Mouse (Mus musculus) kidney, postnatal 0 days (tissue): ENCODE results near the gene Adcy1. TPM values are rescaled to one million over a fixed set of nuclear protein-coding genes. Genes with fewer than 3 reads are reported as not detected.

Experiments used
- ATAC-seq: fragments of 200-750 bp; cut with Nextera tagmentation; replicated peaks from 2 replicates; pipeline ENCODE4 v1.8.0; 2017; ENCODE audit warnings: low read depth, moderate number of reproducible peaks, moderate TSS enrichment, moderate library complexity; ENCODE audit not compliant: low FRiP score
- DNase-seq: peaks from one replicate; pipeline ENCODE4 v3.0.0-alpha.2; 2016; ENCODE audit warnings: low spot score
- H3K27ac ChIP-seq: fragments of 300-500 bp; sonication (generic); 2 replicates; pipeline ENCODE4 v1.5.1; 2014; ENCODE audit warnings: mild to moderate bottlenecking
- H3K27me3 ChIP-seq: fragments of 300-500 bp; sonication (generic); 2 replicates; pipeline ENCODE4 v1.6.1; 2014; ENCODE audit warnings: low read length, mixed read lengths; ENCODE audit not compliant: insufficient read depth
- H3K36me3 ChIP-seq: fragments of 300-500 bp; sonication (generic); 2 replicates; pipeline ENCODE4 v1.6.1; 2014; ENCODE audit warnings: low read length, mixed read lengths; ENCODE audit not compliant: insufficient read depth
- H3K4me1 ChIP-seq: fragments of 300-500 bp; sonication (generic); replicated peaks from 2 replicates; pipeline ENCODE4 v1.6.1; 2014; ENCODE audit warnings: antibody characterized with exemption, low read length, mixed read lengths; ENCODE audit not compliant: insufficient read depth
- H3K4me2 ChIP-seq: fragments of 300-500 bp; sonication (generic); 2 replicates; pipeline ENCODE4 v1.6.1; 2014; ENCODE audit warnings: mild to moderate bottlenecking, low read length, moderate library complexity, mixed read lengths
- H3K4me3 ChIP-seq: fragments of 300-500 bp; sonication (generic); replicated peaks from 2 replicates; pipeline ENCODE4 v1.5.1; 2014; ENCODE audit warnings: low read depth, low read length
- H3K9ac ChIP-seq: fragments of 300-500 bp; sonication (generic); 2 replicates; pipeline ENCODE4 v1.6.1; 2014; ENCODE audit warnings: low read depth, low read length
- H3K9me3 ChIP-seq: fragments of 300-500 bp; sonication (generic); replicated peaks from 2 replicates; pipeline ENCODE4 v1.6.1; 2016; ENCODE audit warnings: low read length, inconsistent platforms, mixed read lengths
- CTCF ChIP-seq: IDR thresholded peaks from 2 replicates; pipeline ENCODE4 v1.5.1; 2016; ENCODE audit warnings: antibody characterized with exemption, low read depth, mild to moderate bottlenecking, moderate library complexity
- WGBS: fragments of 180-500 bp; shearing (Covaris S2); extraction: QIAGEN DNeasy Blood & Tissue Kit; methylation state at CpG from one replicate; pipeline ENCODE4 v1.1.7; 2014; 5-methylcytosine and 5-hydroxymethylcytosine counted together
- polyA plus RNA-seq: library from polyadenylated mRNA; unstranded; fragments of >200 nt; fragmentation: Nextera tagmentation; extraction: Ambion mirVana; gene quantifications from 2 replicates; pipeline ENCODE4 v1.2.1, GENCODE M21; 2015

Gene Adcy1
- polyA plus RNA-seq, 1 experiment from 2014 or later: 1.8 TPM

GRCm38 (mm10) chr11:7102256-7103194, 39.2 kb downstream of the Adcy1 start:
- Histone ChIP-seq H3K4me2 (no peak overlapping the region), H3K9me3 (no peaks in the 10 kb centered on the region), H3K4me3 (no peak overlapping the region), H3K4me1 (no peaks in the 10 kb centered on the region), H3K36me3 (no peaks in the 10 kb centered on the region), H3K27ac (no peak overlapping the region), H3K27me3 (no peaks in the 10 kb centered on the region), H3K9ac (no peak overlapping the region)
- DNase-seq (no peak), ATAC-seq (no peak)
- TF ChIP-seq CTCF: no peak
- WGBS: 54% methylated on average over 14 of the region's 14 CpGs

- no peak for DNase-seq
- WGBS: 86% methylated on average over 8 of the region's 8 CpGs
Measured at GRCm38 (mm10) chr11:7105337-7105736, 42.0 kb downstream of the Adcy1 start.

GRCm38 (mm10) chr11:7109131-7109530, 45.8 kb downstream of the Adcy1 start:
- DNase-seq (no peak), ATAC-seq (no peak)
- H3K4me1 ChIP-seq: no peaks in the 10 kb centered on the region
- no peak overlapping the region for H3K27ac ChIP-seq
- H3K27me3 ChIP-seq: no peaks in the 10 kb centered on the region
- H3K36me3 ChIP-seq: no peaks in the 10 kb centered on the region
- WGBS: 77% methylated on average over 4 of the region's 4 CpGs
- no peak for TF ChIP-seq CTCF
- H3K9ac ChIP-seq: no peak overlapping the region
- no peaks in the 10 kb centered on the region for H3K9me3 ChIP-seq
- H3K4me2 ChIP-seq: no peak overlapping the region
- no peak overlapping the region for H3K4me3 ChIP-seq

More at GRCm38 (mm10) chr11:7105337-7105736, 42.0 kb downstream of the Adcy1 start:
- H3K9ac ChIP-seq: no peak overlapping the region
- H3K27me3 ChIP-seq: no peaks in the 10 kb centered on the region
- no peaks in the 10 kb centered on the region for H3K9me3 ChIP-seq
- no peak overlapping the region for H3K27ac ChIP-seq
- no peaks in the 10 kb centered on the region for H3K4me1 ChIP-seq
- H3K36me3 ChIP-seq: no peaks in the 10 kb centered on the region
- no peak overlapping the region for H3K4me3 ChIP-seq
- no peak overlapping the region for H3K4me2 ChIP-seq
- ATAC-seq: no peak
- TF ChIP-seq CTCF: no peak

- 76% methylated on average over 4 of the region's 4 CpGs for WGBS
- no peaks in the 10 kb centered on the region for H3K4me1 ChIP-seq
- no peak overlapping the region for H3K4me3 ChIP-seq
- H3K4me2 ChIP-seq: no peak overlapping the region
- H3K9me3 ChIP-seq: no peaks in the 10 kb centered on the region
- ATAC-seq (no peak), DNase-seq (no peak)
- no peak for TF ChIP-seq CTCF
- H3K9ac ChIP-seq: no peak overlapping the region
- H3K27ac ChIP-seq: no peak overlapping the region
- no peaks in the 10 kb centered on the region for H3K36me3 ChIP-seq
- no peaks in the 10 kb centered on the region for H3K27me3 ChIP-seq
Measured at GRCm38 (mm10) chr11:7113046-7113445, 49.8 kb downstream of the Adcy1 start.

- 63% methylated on average over 5 of the region's 6 CpGs for WGBS
- no peak for DNase-seq
- Histone ChIP-seq H3K9me3 (no peaks in the 10 kb centered on the region), H3K36me3 (no peaks in the 10 kb centered on the region), H3K27ac (no peak overlapping the region), H3K4me2 (no peak overlapping the region), H3K4me3 (no peak overlapping the region), H3K27me3 (no peaks in the 10 kb centered on the region), H3K4me1 (no peaks in the 10 kb centered on the region), H3K9ac (no peak overlapping the region)
- no peak for ATAC-seq
- no peak for TF ChIP-seq CTCF
Measured at GRCm38 (mm10) chr11:7113687-7114086, 50.4 kb downstream of the Adcy1 start.

GRCm38 (mm10) chr11:7114312-7114711, 51.0 kb downstream of the Adcy1 start:
- no peak for ATAC-seq
- Histone ChIP-seq H3K9me3 (no peaks in the 10 kb centered on the region), H3K27me3 (no peaks in the 10 kb centered on the region), H3K4me3 (no peak overlapping the region), H3K4me2 (no peak overlapping the region), H3K9ac (no peak overlapping the region), H3K36me3 (no peaks in the 10 kb centered on the region), H3K4me1 (no peaks in the 10 kb centered on the region), H3K27ac (no peak overlapping the region)
- peak; percentile 17 for DNase-seq
- WGBS: 42% methylated on average over 9 of the region's 9 CpGs
- TF ChIP-seq CTCF: no peak
